Mouse (Mus musculus) olfactory bulb, adult 2 months (tissue): ENCODE results near the gene Fgfr2. TPM values are rescaled to one million over a fixed set of nuclear protein-coding genes. Genes with fewer than 3 reads are reported as not detected.

Source experiments
- H3K27ac ChIP-seq: fragments of 200-500 bp; 2 replicates; pipeline ENCODE4 v1.5.1; 2012; ENCODE audit warnings: low read depth, low read length; ENCODE audit not compliant: insufficient read depth
- H3K4me1 ChIP-seq: fragments of 200-500 bp; 2 replicates; pipeline ENCODE4 v1.6.1; 2012; ENCODE audit warnings: low read length; ENCODE audit not compliant: control insufficient read depth, insufficient read depth
- H3K4me3 ChIP-seq: fragments of 200-500 bp; 2 replicates; pipeline ENCODE4 v1.5.1; 2012; ENCODE audit warnings: mild to moderate bottlenecking, low read depth, low read length, moderate library complexity; ENCODE audit not compliant: insufficient read depth
- CTCF ChIP-seq: fragments of 200-500 bp; IDR thresholded peaks from 2 replicates; pipeline ENCODE4 v1.5.1; 2012; ENCODE audit warnings: low read depth, mild to moderate bottlenecking, low read length, moderate library complexity; ENCODE audit not compliant: insufficient read depth
- POLR2A ChIP-seq: fragments of 200-500 bp; IDR thresholded peaks from 2 replicates; pipeline ENCODE4 v1.6.1; 2012; ENCODE audit warnings: mild to moderate bottlenecking, low read depth, low read length, moderate library complexity; ENCODE audit not compliant: insufficient read depth
- WGBS: fragments of 180-500 bp; shearing (Covaris S2); methylation state at CpG from one replicate; pipeline ENCODE4 v1.1.7; 2018; 5-methylcytosine and 5-hydroxymethylcytosine counted together
- polyA plus RNA-seq: library from polyadenylated mRNA; stranded (reverse); fragments of >200 nt; gene quantifications from 2 replicates; pipeline ENCODE4 v1.2.4, GENCODE M21; 2012; ENCODE audit warnings: low replicate concordance; ENCODE audit not compliant: missing spikeins, insufficient read depth, insufficient read length

Fgfr2 gene
- polyA plus RNA-seq, 1 experiment = not detected

- WGBS = 12% methylated on average over 9 of the region's 9 CpGs
- Histone ChIP-seq H3K27ac (0 out of 2 replicates have a peak overlapping the region, but pooled peaks have one; percentile 21), H3K4me1 (peaks cover 29% of the 10 kb centered on the region), H3K4me3 (no peak overlapping the region)
- TF ChIP-seq CTCF = peak; percentile 90
- TF ChIP-seq POLR2A = no peak
Observed at GRCm38 (mm10) chr7:132656075-132656474, 467.1 kb downstream of the Fgfr2 start.

GRCm38 (mm10) chr7:132654412-132654811, 468.7 kb downstream of the Fgfr2 start:
- no peak for TF ChIP-seq CTCF
- TF ChIP-seq POLR2A = no peak
- no peak overlapping the region for H3K27ac ChIP-seq
- 69% methylated on average over 3 of the region's 3 CpGs for WGBS
- no peak overlapping the region for H3K4me3 ChIP-seq
- H3K4me1 ChIP-seq = peaks cover 19% of the 10 kb centered on the region

- H3K4me3 ChIP-seq = no peak overlapping the region
- H3K4me1 ChIP-seq = peaks cover 3% of the 10 kb centered on the region
- TF ChIP-seq CTCF (no peak), POLR2A (no peak)
- WGBS = 100% methylated on average over 1 of the region's 1 CpGs
- no peak overlapping the region for H3K27ac ChIP-seq
Observed at GRCm38 (mm10) chr7:132646514-132646913, 476.6 kb downstream of the Fgfr2 start.

GRCm38 (mm10) chr7:132644605-132645279, 478.4 kb downstream of the Fgfr2 start:
- TF ChIP-seq POLR2A = no peak
- no peak for TF ChIP-seq CTCF
- WGBS = 96% methylated on average over 11 of the region's 11 CpGs
- Histone ChIP-seq H3K4me1 (peaks cover 13% of the 10 kb centered on the region), H3K27ac (no peak overlapping the region), H3K4me3 (no peak overlapping the region)

- Histone ChIP-seq H3K4me3 (no peak overlapping the region), H3K27ac (no peak overlapping the region), H3K4me1 (peaks cover 13% of the 10 kb centered on the region)
- no peak for TF ChIP-seq POLR2A
- 76% methylated on average over 1 of the region's 1 CpGs for WGBS
Observed at GRCm38 (mm10) chr7:132641606-132642005, 481.5 kb downstream of the Fgfr2 start.

- 30% methylated on average over 9 of the region's 9 CpGs for WGBS
- H3K27ac ChIP-seq = no peak overlapping the region
- peaks cover 13% of the 10 kb centered on the region for H3K4me1 ChIP-seq
- H3K4me3 ChIP-seq = no peak overlapping the region
- TF ChIP-seq POLR2A (no peak), CTCF (no peak)
Observed at GRCm38 (mm10) chr7:132640946-132641345, 482.2 kb downstream of the Fgfr2 start.

- TF ChIP-seq POLR2A = no peak
- peak; percentile 53; the same call in 1 of the 2 replicates for TF ChIP-seq CTCF
- Histone ChIP-seq H3K27ac (no peak overlapping the region), H3K4me3 (no peak overlapping the region), H3K4me1 (peaks cover 13% of the 10 kb centered on the region)
- WGBS = 64% methylated on average over 12 of the region's 12 CpGs
Observed at GRCm38 (mm10) chr7:132638446-132639087, 484.6 kb downstream of the Fgfr2 start.

- peaks cover 13% of the 10 kb centered on the region for H3K4me1 ChIP-seq
- 86% methylated on average over 12 of the region's 12 CpGs for WGBS
- TF ChIP-seq POLR2A (no peak), CTCF (no peak)
- no peak overlapping the region for H3K27ac ChIP-seq
- H3K4me3 ChIP-seq = no peak overlapping the region
Observed at GRCm38 (mm10) chr7:132637292-132637691, 485.9 kb downstream of the Fgfr2 start.

- Histone ChIP-seq H3K4me3 (no peak overlapping the region), H3K4me1 (peaks cover 8% of the 10 kb centered on the region), H3K27ac (peak overlapping the region; percentile 29; the same call in 1 of the 2 replicates)
- 34% methylated on average over 11 of the region's 11 CpGs for WGBS
- no peak for TF ChIP-seq POLR2A
- no peak for TF ChIP-seq CTCF
Observed at GRCm38 (mm10) chr7:132631313-132631712, 491.8 kb downstream of the Fgfr2 start.
